In genomic region chr16:32972535-32972934, GRCm38 (mm10) we compare ENCODE assay signal across 11 mouse cellular contexts. TPM values are rescaled to one million over a fixed set of nuclear protein-coding genes. Genes with fewer than 3 reads are reported as not detected.
DNase-seq lines count a peak whose midpoint lies in the region; ATAC-seq and TF ChIP-seq lines count a peak whose summit lies in the region.
"Had no signal": no experiment of that assay in that cellular context is flagged by ENCODE, and none has a peak within 500 bp of the region (broad histone marks: within the 10 kb centered on the region; RNA-seq: fewer than 3 reads in every experiment).

No protein-coding gene starts in this region.

- TF ChIP-seq EP300 in liver, embryonic 14.5 days (IDR thresholded peaks at IDR 0.05; ENCODE audit: low read depth) = no peak

- no peak overlapping the region for H3K27ac ChIP-seq in liver, embryonic 14.5 days
- H3K27ac ChIP-seq in liver, embryonic 11.5 days (ENCODE audit: low read depth, low read length) = no peak overlapping the region
- H3K27ac ChIP-seq: limb, embryonic 15.5 days; macrophage had no signal

- peaks cover 10% of the 10 kb centered on the region for H3K36me3 ChIP-seq in liver, embryonic 14.5 days (replicated peaks; ENCODE audit: control insufficient read depth, insufficient read depth, low read depth)
- H3K36me3 ChIP-seq in liver, embryonic 11.5 days (ENCODE audit: control insufficient read depth, insufficient read depth, low read length) = peaks cover 17% of the 10 kb centered on the region

- no peaks in the 10 kb centered on the region for H3K27me3 ChIP-seq in liver, embryonic 14.5 days (ENCODE audit: control insufficient read depth, insufficient read depth, low read length)
- H3K27me3 ChIP-seq in liver, embryonic 11.5 days (replicated peaks; ENCODE audit: control insufficient read depth, insufficient read depth, low read length) = no peaks in the 10 kb centered on the region
- H3K27me3 ChIP-seq: limb, embryonic 15.5 days had no signal

- no peak overlapping the region for H3K4me3 ChIP-seq in liver, embryonic 14.5 days (ENCODE audit: insufficient read depth in 1 of 2, low read depth in 2 of 2, low read length in 2 of 2)
- no peak overlapping the region for H3K4me3 ChIP-seq in liver, embryonic 11.5 days (ENCODE audit: low read depth, low read length)
- H3K4me3 ChIP-seq: limb, embryonic 15.5 days had no signal

- 44% methylated on average over 5 of the region's 5 CpGs for WGBS in liver, embryonic 14.5 days (ENCODE audit: insufficient replicate concordance)
- 64% methylated on average over 5 of the region's 5 CpGs for WGBS in liver, embryonic 11.5 days

- DNase-seq in liver, embryonic 14.5 days (ENCODE audit: low read depth in 3 of 3, low spot score in 3 of 3) = peak in 2 of 3 experiments; percentile 3
- no peak for DNase-seq in liver, embryonic 11.5 days (ENCODE audit: low spot score)
- peak; percentile 45 for DNase-seq in thymus, postnatal 25 days
- no peak for DNase-seq in urinary bladder, adult 18-20 months (ENCODE audit: low spot score in 2 of 2)
- DNase-seq in testis, postnatal 14 days (ENCODE audit: low spot score) = no peak
- DNase-seq: cerebellum, adult 11-12 months; kidney, postnatal 14 days had no signal

- no peak for ATAC-seq in liver, embryonic 14.5 days (ENCODE audit: insufficient read depth)
- ATAC-seq in liver, embryonic 11.5 days (replicated peaks; ENCODE audit: low FRiP score) = no peak
- peak; percentile 34 for ATAC-seq in CD4-positive, CD25-positive, alpha-beta regulatory T cell, adult 4 months
- ATAC-seq in inflammation-experienced regulatory T-cells, adult 6 months = peak; percentile 88

- H3K4me1 ChIP-seq in liver, embryonic 14.5 days (replicated peaks; ENCODE audit: control insufficient read depth in 2 of 2, insufficient read depth in 2 of 2, low read length in 1 of 2) = no peaks in the 10 kb centered on the region; a peak in 1 of 4 replicates
- 0 out of 2 replicates have a peak, but pooled peaks cover 3% of the 10 kb centered on the region for H3K4me1 ChIP-seq in liver, embryonic 11.5 days (replicated peaks; ENCODE audit: control insufficient read depth, insufficient read depth, low read length)
- H3K4me1 ChIP-seq: limb, embryonic 15.5 days had no signal

- no peak overlapping the region for H3K9ac ChIP-seq in liver, embryonic 14.5 days (replicated peaks)
- no peak overlapping the region for H3K9ac ChIP-seq in liver, embryonic 11.5 days (ENCODE audit: low read depth, low read length)
- H3K9ac ChIP-seq: limb, embryonic 15.5 days had no signal

- H3K4me2 ChIP-seq in liver, embryonic 14.5 days (ENCODE audit: low read depth) = no peak overlapping the region
- no peak overlapping the region for H3K4me2 ChIP-seq in liver, embryonic 11.5 days
- H3K4me2 ChIP-seq: limb, embryonic 15.5 days had no signal

- no peaks in the 10 kb centered on the region for H3K9me3 ChIP-seq in liver, embryonic 14.5 days (ENCODE audit: control insufficient read depth, low read length)
- no peaks in the 10 kb centered on the region for H3K9me3 ChIP-seq in liver, embryonic 11.5 days (ENCODE audit: control insufficient read depth, low read length)
- H3K9me3 ChIP-seq: limb, embryonic 15.5 days had no signal

- no peak for TF ChIP-seq CTCF in liver, embryonic 14.5 days (IDR thresholded peaks at IDR 0.05; ENCODE audit: low read depth)

RNA-seq across cellular contexts. Expression of gene Lrch3, which starts 58.6 kb away (rescaled TPM):
- 5.0 and 6.3 TPM in 2 replicates for polyA plus RNA-seq in liver, embryonic 14.5 days (2012; rRNA removed)
- 3.9 and 4.9 TPM in 2 replicates for polyA plus RNA-seq in liver, embryonic 14.5 days (2014; fragmentation: Nextera tagmentation; extraction: Ambion mirVana)
- polyA plus RNA-seq in liver, embryonic 11.5 days (2014; fragmentation: Nextera tagmentation; extraction: Ambion mirVana) = 15.9 and 16.3 TPM in 2 replicates
- 10 to 100 TPM; 19.4 to 23.0 TPM for polyA plus RNA-seq in CD4-positive, CD25-positive, alpha-beta regulatory T cell, adult 4 months (2017; shearing (Covaris generic))
- polyA plus RNA-seq in inflammation-experienced regulatory T-cells, adult 6 months (2017; shearing (Covaris generic)) = 10 to 100 TPM; 19.6 to 23.6 (median 21.9) TPM

Comparison
In these comparisons a context has a peak if more than half of its experiments do, and no peak if none do; other contexts are left out.
1. DNase-seq: peak in liver, embryonic 14.5 days (2 of 3) and thymus, postnatal 25 days (single experiment); none in liver, embryonic 11.5 days (single experiment), urinary bladder, adult 18-20 months (0 of 2) and testis, postnatal 14 days (single experiment).
2. ATAC-seq: peak in CD4-positive, CD25-positive, alpha-beta regulatory T cell, adult 4 months (single experiment) and inflammation-experienced regulatory T-cells, adult 6 months (single experiment); none in liver, embryonic 14.5 days (single experiment) and liver, embryonic 11.5 days (single experiment).